Mouse (Mus musculus): Measurements from ENCODE around the gene Cacna1d. TPM values are rescaled to one million over a fixed set of nuclear protein-coding genes. Genes with fewer than 3 reads are reported as not detected.

Gene Cacna1d
- polyA plus RNA-seq, 1 experiment from 2014 or later, result 7.2 TPM

- H3K27ac ChIP-seq (ENCODE audit: low read depth), result no peak overlapping the region
- H3K4me1 ChIP-seq (replicated peaks; ENCODE audit: control insufficient read depth, insufficient read depth, low read length), result no peaks in the 10 kb centered on the region
- H3K9me3 ChIP-seq (ENCODE audit: control insufficient read depth, low read length), result no peaks in the 10 kb centered on the region
- 71% methylated on average over 6 of the region's 6 CpGs for WGBS
- no peaks in the 10 kb centered on the region for H3K27me3 ChIP-seq (replicated peaks; ENCODE audit: control insufficient read depth, insufficient read depth, low read length)
- H3K36me3 ChIP-seq (ENCODE audit: control insufficient read depth, insufficient read depth, low read length), result no peaks in the 10 kb centered on the region
- H3K4me2 ChIP-seq (ENCODE audit: low read length), result no peak overlapping the region
- H3K4me3 ChIP-seq (ENCODE audit: low read depth, low read length), result no peak overlapping the region
- no peak overlapping the region for H3K9ac ChIP-seq (ENCODE audit: low read length)
- no peak for ATAC-seq (replicated peaks; ENCODE audit: low FRiP score, low TSS enrichment, low read depth)
- no peak for DNase-seq (ENCODE audit: low spot score)
These were observed 320.2 kb downstream of the Cacna1d start for GRCm38 (mm10) chr14:30171008-30171407.

DNA sequence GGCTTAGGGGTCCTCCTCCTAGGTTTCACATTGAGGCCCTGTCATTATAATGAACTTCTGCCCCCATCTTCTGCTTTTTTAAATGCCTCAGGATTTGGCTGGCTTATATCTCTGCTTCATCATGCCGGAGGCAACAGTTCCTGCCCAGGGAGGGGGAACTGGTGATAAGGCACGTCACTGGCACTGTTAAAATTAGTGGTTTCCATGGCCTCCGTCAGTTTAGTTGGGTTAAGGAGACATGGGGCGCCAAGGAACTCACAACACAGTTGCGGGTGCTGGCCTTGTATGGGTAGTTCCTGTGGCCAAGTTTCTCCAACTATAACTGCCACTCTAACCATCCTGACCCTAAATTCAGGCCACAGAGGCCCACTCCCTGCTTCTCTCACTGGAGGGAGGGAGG lies 321.8 kb downstream of the Cacna1d start:
- H3K9me3 ChIP-seq (ENCODE audit: control insufficient read depth, low read length), result no peaks in the 10 kb centered on the region

GRCm38 (mm10) chr14:30168902-30169301 lies 322.4 kb downstream of the Cacna1d start:
- H3K4me1 ChIP-seq (replicated peaks; ENCODE audit: control insufficient read depth, insufficient read depth, low read length), result no peaks in the 10 kb centered on the region
- no peaks in the 10 kb centered on the region for H3K27me3 ChIP-seq (replicated peaks; ENCODE audit: control insufficient read depth, insufficient read depth, low read length)
- DNase-seq (ENCODE audit: low spot score) (no peak), ATAC-seq (replicated peaks; ENCODE audit: low FRiP score, low TSS enrichment, low read depth) (no peak)
- no peak overlapping the region for H3K9ac ChIP-seq (ENCODE audit: low read length)
- H3K4me2 ChIP-seq (ENCODE audit: low read length), result no peak overlapping the region
- WGBS, result 70% methylated on average over 3 of the region's 3 CpGs
- H3K36me3 ChIP-seq (ENCODE audit: control insufficient read depth, insufficient read depth, low read length), result no peaks in the 10 kb centered on the region
- H3K4me3 ChIP-seq (ENCODE audit: low read depth, low read length), result no peak overlapping the region
- no peak overlapping the region for H3K27ac ChIP-seq (ENCODE audit: low read depth)
- no peaks in the 10 kb centered on the region for H3K9me3 ChIP-seq (ENCODE audit: control insufficient read depth, low read length)

More for the DNA sequence above, 321.8 kb downstream of the Cacna1d start:
- Histone ChIP-seq H3K36me3 (ENCODE audit: control insufficient read depth, insufficient read depth, low read length) (no peaks in the 10 kb centered on the region), H3K4me1 (replicated peaks; ENCODE audit: control insufficient read depth, insufficient read depth, low read length) (no peaks in the 10 kb centered on the region), H3K4me3 (ENCODE audit: low read depth, low read length) (no peak overlapping the region), H3K27me3 (replicated peaks; ENCODE audit: control insufficient read depth, insufficient read depth, low read length) (no peaks in the 10 kb centered on the region), H3K27ac (ENCODE audit: low read depth) (no peak overlapping the region), H3K4me2 (ENCODE audit: low read length) (no peak overlapping the region), H3K9ac (ENCODE audit: low read length) (no peak overlapping the region)
- 74% methylated on average over 5 of the region's 5 CpGs for WGBS
- DNase-seq (ENCODE audit: low spot score) (no peak), ATAC-seq (replicated peaks; ENCODE audit: low FRiP score, low TSS enrichment, low read depth) (no peak)

GRCm38 (mm10) chr14:30168387-30168786 lies 322.9 kb downstream of the Cacna1d start:
- no peak for DNase-seq (ENCODE audit: low spot score)
- H3K9ac ChIP-seq (ENCODE audit: low read length), result no peak overlapping the region

GRCm38 (mm10) chr14:30167606-30168005 lies 323.6 kb downstream of the Cacna1d start:
- no peak overlapping the region for H3K27ac ChIP-seq (ENCODE audit: low read depth)
- H3K4me3 ChIP-seq (ENCODE audit: low read depth, low read length), result no peak overlapping the region
- H3K9ac ChIP-seq (ENCODE audit: low read length), result no peak overlapping the region
- WGBS, result 88% methylated on average over 7 of the region's 7 CpGs
- no peak for DNase-seq (ENCODE audit: low spot score)
- H3K4me1 ChIP-seq (replicated peaks; ENCODE audit: control insufficient read depth, insufficient read depth, low read length), result no peaks in the 10 kb centered on the region
- no peak for ATAC-seq (replicated peaks; ENCODE audit: low FRiP score, low TSS enrichment, low read depth)
- H3K27me3 ChIP-seq (replicated peaks; ENCODE audit: control insufficient read depth, insufficient read depth, low read length), result no peaks in the 10 kb centered on the region
- H3K9me3 ChIP-seq (ENCODE audit: control insufficient read depth, low read length), result no peaks in the 10 kb centered on the region
- no peaks in the 10 kb centered on the region for H3K36me3 ChIP-seq (ENCODE audit: control insufficient read depth, insufficient read depth, low read length)
- no peak overlapping the region for H3K4me2 ChIP-seq (ENCODE audit: low read length)

More at GRCm38 (mm10) chr14:30168387-30168786, 322.9 kb downstream of the Cacna1d start:
- Histone ChIP-seq H3K9me3 (ENCODE audit: control insufficient read depth, low read length) (no peaks in the 10 kb centered on the region), H3K27ac (ENCODE audit: low read depth) (no peak overlapping the region), H3K4me3 (ENCODE audit: low read depth, low read length) (no peak overlapping the region), H3K4me1 (replicated peaks; ENCODE audit: control insufficient read depth, insufficient read depth, low read length) (no peaks in the 10 kb centered on the region), H3K27me3 (replicated peaks; ENCODE audit: control insufficient read depth, insufficient read depth, low read length) (no peaks in the 10 kb centered on the region), H3K4me2 (ENCODE audit: low read length) (no peak overlapping the region), H3K36me3 (ENCODE audit: control insufficient read depth, insufficient read depth, low read length) (no peaks in the 10 kb centered on the region)
- 61% methylated on average over 3 of the region's 3 CpGs for WGBS
- ATAC-seq (replicated peaks; ENCODE audit: low FRiP score, low TSS enrichment, low read depth), result no peak

- Histone ChIP-seq H3K4me3 (ENCODE audit: low read depth, low read length) (no peak overlapping the region), H3K36me3 (ENCODE audit: control insufficient read depth, insufficient read depth, low read length) (no peaks in the 10 kb centered on the region), H3K4me1 (replicated peaks; ENCODE audit: control insufficient read depth, insufficient read depth, low read length) (no peaks in the 10 kb centered on the region), H3K27ac (ENCODE audit: low read depth) (no peak overlapping the region), H3K27me3 (replicated peaks; ENCODE audit: control insufficient read depth, insufficient read depth, low read length) (no peaks in the 10 kb centered on the region), H3K9ac (ENCODE audit: low read length) (no peak overlapping the region), H3K4me2 (ENCODE audit: low read length) (no peak overlapping the region), H3K9me3 (ENCODE audit: control insufficient read depth, low read length) (no peaks in the 10 kb centered on the region)
- DNase-seq (ENCODE audit: low spot score) (no peak), ATAC-seq (replicated peaks; ENCODE audit: low FRiP score, low TSS enrichment, low read depth) (no peak)
- 83% methylated on average over 11 of the region's 11 CpGs for WGBS
These were observed 325.2 kb downstream of the Cacna1d start for GRCm38 (mm10) chr14:30166036-30166435.

GRCm38 (mm10) chr14:30163733-30164708 lies 327.2 kb downstream of the Cacna1d start:
- no peak overlapping the region for H3K4me2 ChIP-seq (ENCODE audit: low read length)
- H3K36me3 ChIP-seq (ENCODE audit: control insufficient read depth, insufficient read depth, low read length), result no peaks in the 10 kb centered on the region
- H3K9me3 ChIP-seq (ENCODE audit: control insufficient read depth, low read length), result no peaks in the 10 kb centered on the region
- H3K27me3 ChIP-seq (replicated peaks; ENCODE audit: control insufficient read depth, insufficient read depth, low read length), result no peaks in the 10 kb centered on the region
- no peak overlapping the region for H3K27ac ChIP-seq (ENCODE audit: low read depth)
- H3K4me1 ChIP-seq (replicated peaks; ENCODE audit: control insufficient read depth, insufficient read depth, low read length), result no peaks in the 10 kb centered on the region
- no peak overlapping the region for H3K9ac ChIP-seq (ENCODE audit: low read length)
- DNase-seq (ENCODE audit: low spot score) (no peak), ATAC-seq (replicated peaks; ENCODE audit: low FRiP score, low TSS enrichment, low read depth) (no peak)
- no peak overlapping the region for H3K4me3 ChIP-seq (ENCODE audit: low read depth, low read length)
- 75% methylated on average over 20 of the region's 20 CpGs for WGBS

- no peak overlapping the region for H3K4me3 ChIP-seq (ENCODE audit: low read depth, low read length)
- H3K9ac ChIP-seq (ENCODE audit: low read length), result no peak overlapping the region
- no peaks in the 10 kb centered on the region for H3K9me3 ChIP-seq (ENCODE audit: control insufficient read depth, low read length)
- no peaks in the 10 kb centered on the region for H3K36me3 ChIP-seq (ENCODE audit: control insufficient read depth, insufficient read depth, low read length)
- no peak overlapping the region for H3K4me2 ChIP-seq (ENCODE audit: low read length)
- no peak overlapping the region for H3K27ac ChIP-seq (ENCODE audit: low read depth)
- ATAC-seq (replicated peaks; ENCODE audit: low FRiP score, low TSS enrichment, low read depth) (no peak), DNase-seq (ENCODE audit: low spot score) (no peak)
- WGBS, result 48% methylated on average over 7 of the region's 7 CpGs
- no peaks in the 10 kb centered on the region for H3K4me1 ChIP-seq (replicated peaks; ENCODE audit: control insufficient read depth, insufficient read depth, low read length)
- H3K27me3 ChIP-seq (replicated peaks; ENCODE audit: control insufficient read depth, insufficient read depth, low read length), result no peaks in the 10 kb centered on the region
These were observed 343.5 kb downstream of the Cacna1d start for GRCm38 (mm10) chr14:30147774-30148173.
